Mouse (Mus musculus): ENCODE results near the gene Mgme1.

GRCm38 (mm10) chr2:144235776-144236175, 34.7 kb upstream of the Mgme1 start:
- TF ChIP-seq CTCF (IDR thresholded peaks at IDR 0.05; ENCODE audit: borderline replicate concordance, insufficient read depth, low read length) (no peak), POLR2A (IDR thresholded peaks at IDR 0.05; ENCODE audit: low read depth, low read length) (no peak)

All from embryonic fibroblast, embryonic 13.5 days (primary cell).